Mouse (Mus musculus) Patski (cell line): ENCODE results near the gene Milr1. TPM values are rescaled to one million over a fixed set of nuclear protein-coding genes. Genes with fewer than 3 reads are reported as not detected.

ENCODE experiments used
- ATAC-seq: fragments of 100-300 bp; one replicate; pipeline ENCODE4 v1.8.0; 2021
- CTCF ChIA-PET: fragments of 350-600 bp; sonication (Branson Sonifier 250); formaldehyde crosslinking; loops from one replicate; lab custom pipeline; 2022; ENCODE audit warnings: inconsistent platforms; lab: Charles Lee
- POLR2A ChIA-PET: fragments of 350-600 bp; sonication (Branson Sonifier 250); formaldehyde crosslinking; loops from one replicate; lab custom pipeline; 2022; ENCODE audit warnings: antibody characterized with exemption, inconsistent platforms; lab: Charles Lee
- DNase-seq: peaks from one replicate; pipeline ENCODE4 v3.0.0-alpha.2; 2011; ENCODE audit warnings: low read depth, low spot score
- H3K27me3 ChIP-seq: fragments of 371-371 bp; one replicate; pipeline ENCODE4 v1.5.1; 2021
- CTCF ChIP-seq: fragments of 100-300 bp; IDR thresholded peaks from one replicate; pipeline ENCODE4 v1.5.1; 2021
- in situ Hi-C: fragments of 300-500 bp; cut with MboI; formaldehyde crosslinking; loops from 3 replicates; pipeline ENCODE4 v1.11.1; 2018; ENCODE audit warnings: low pct_unique_long_range_greater_than_20kb, mixed read lengths
- polyA plus RNA-seq: library from polyadenylated mRNA; unstranded; gene quantifications from one replicate; pipeline ENCODE4 v1.2.3, GENCODE M21; 2021

Gene Milr1
- polyA plus RNA-seq, 1 experiment from 2014 or later: 0.59 TPM

GRCm38 (mm10) chr11:106750121-106750751, 790 bp upstream of the Milr1 start, which contains the start of gene Pecam1:
Pecam1 (minus strand) TSS chr11:106750628.
- no peak for DNase-seq
- TF ChIP-seq CTCF: no peak
- CTCF ChIA-PET: no interaction called here
- H3K27me3 ChIP-seq: no peaks in the 10 kb centered on the region
- POLR2A ChIA-PET: no interaction called here
- in situ Hi-C loops: loop anchor here (25.0 kb wide), 1 partner anchor 238 kb away; no protein-coding TSS in a partner anchor
- no peak for ATAC-seq

GRCm38 (mm10) chr11:106752103-106752502, 1.1 kb downstream of the Milr1 start:
- H3K27me3 ChIP-seq: no peaks in the 10 kb centered on the region
- ChIA-PET CTCF (interaction anchor here (3.9 kb wide), 1 partner anchor 10 kb away, joined by 14 read pairs; no protein-coding TSS in a partner anchor), POLR2A (no interaction called here)
- DNase-seq (no peak), ATAC-seq (no peak)
- TF ChIP-seq CTCF: no peak
- in situ Hi-C loops: loop anchor here (25.0 kb wide), 1 partner anchor 240 kb away; no protein-coding TSS in a partner anchor

GRCm38 (mm10) chr11:106753314-106753713, 2.3 kb downstream of the Milr1 start:
- DNase-seq (no peak), ATAC-seq (no peak)
- H3K27me3 ChIP-seq: no peaks in the 10 kb centered on the region
- in situ Hi-C loops: loop anchor here (25.0 kb wide), 1 partner anchor 241 kb away; no protein-coding TSS in a partner anchor
- POLR2A ChIA-PET: no interaction called here
- CTCF ChIA-PET: interaction anchor here (3.9 kb wide), 1 partner anchor 11 kb away, joined by 14 read pairs; no protein-coding TSS in a partner anchor
- TF ChIP-seq CTCF: no peak

GRCm38 (mm10) chr11:106755583-106755982, 4.6 kb downstream of the Milr1 start:
- POLR2A ChIA-PET: no interaction called here

GRCm38 (mm10) chr11:106759028-106759427, 8.0 kb downstream of the Milr1 start:
- in situ Hi-C loops: loop anchor here (25.0 kb wide), 1 partner anchor 247 kb away; no protein-coding TSS in a partner anchor
- no peak for ATAC-seq
- DNase-seq: no peak
- CTCF ChIA-PET: no interaction called here
- no peak for TF ChIP-seq CTCF
- POLR2A ChIA-PET: no interaction called here
- no peaks in the 10 kb centered on the region for H3K27me3 ChIP-seq

More at GRCm38 (mm10) chr11:106755583-106755982, 4.6 kb downstream of the Milr1 start:
- ATAC-seq: peak; percentile 51
- CTCF ChIA-PET: no interaction called here
- in situ Hi-C loops: loop anchor here (25.0 kb wide), 1 partner anchor 243 kb away; no protein-coding TSS in a partner anchor
- H3K27me3 ChIP-seq: no peaks in the 10 kb centered on the region
- no peak for DNase-seq
- TF ChIP-seq CTCF: no peak

- POLR2A ChIA-PET: no interaction called here
- TF ChIP-seq CTCF: no peak
- no peak for DNase-seq
These were observed 9.5 kb downstream of the Milr1 start for GRCm38 (mm10) chr11:106760511-106760910.

GRCm38 (mm10) chr11:106762139-106762799, 11.2 kb downstream of the Milr1 start:
- CTCF ChIA-PET: interaction anchor here (1.1 to 2.1 kb wide), 2 partner anchors 11 to 19 kb away, joined by 3 to 5 read pairs; no protein-coding TSS in a partner anchor
- TF ChIP-seq CTCF: no peak
- POLR2A ChIA-PET: no interaction called here
- H3K27me3 ChIP-seq: no peaks in the 10 kb centered on the region
- no peak for ATAC-seq
- no peak for DNase-seq
- in situ Hi-C loops: loop anchor here (25.0 kb wide), 1 partner anchor 250 kb away; no protein-coding TSS in a partner anchor

More at GRCm38 (mm10) chr11:106760511-106760910, 9.5 kb downstream of the Milr1 start:
- CTCF ChIA-PET: no interaction called here
- in situ Hi-C loops: loop anchor here (25.0 kb wide), 1 partner anchor 248 kb away; no protein-coding TSS in a partner anchor
- ATAC-seq: no peak
- no peaks in the 10 kb centered on the region for H3K27me3 ChIP-seq

- in situ Hi-C loops: loop anchor here (25.0 kb wide), 1 partner anchor 250 kb away; no protein-coding TSS in a partner anchor
- no peaks in the 10 kb centered on the region for H3K27me3 ChIP-seq
- no peak for ATAC-seq
- POLR2A ChIA-PET: no interaction called here
- TF ChIP-seq CTCF: no peak
- DNase-seq: no peak
- CTCF ChIA-PET: interaction anchor here (1.1 to 2.1 kb wide), 2 partner anchors 11 to 20 kb away, joined by 3 to 5 read pairs; no protein-coding TSS in a partner anchor
These were observed 11.8 kb downstream of the Milr1 start for GRCm38 (mm10) chr11:106762800-106763185.

GRCm38 (mm10) chr11:106766611-106767162, 15.7 kb downstream of the Milr1 start:
- POLR2A ChIA-PET: no interaction called here
- no peaks in the 10 kb centered on the region for H3K27me3 ChIP-seq
- in situ Hi-C loops: loop anchor here (25.0 kb wide), 1 partner anchor 254 kb away; no protein-coding TSS in a partner anchor
- no peak for TF ChIP-seq CTCF
- CTCF ChIA-PET: interaction anchor here (1.2 kb wide), 1 partner anchor 154 kb away, joined by 3 read pairs; the partner anchor contains the start of gene Tex2
- no peak for DNase-seq
- ATAC-seq: no peak

- TF ChIP-seq CTCF: peak; percentile 47
- ATAC-seq (no peak), DNase-seq (no peak)
- in situ Hi-C loops: loop anchor here (25.0 kb wide), 1 partner anchor 255 kb away; no protein-coding TSS in a partner anchor
- ChIA-PET POLR2A (no interaction called here), CTCF (no interaction called here)
- H3K27me3 ChIP-seq: no peaks in the 10 kb centered on the region
These were observed 16.5 kb downstream of the Milr1 start for GRCm38 (mm10) chr11:106767516-106767915.
